Mouse (Mus musculus) lung, adult 2 months (tissue): ENCODE measurements around the gene Tbce.

Experiments
- CTCF ChIP-seq: fragments of 200-500 bp; IDR thresholded peaks from 2 replicates; pipeline ENCODE4 v1.5.1; 2011; ENCODE audit warnings: mild to moderate bottlenecking, low read length, control low read depth; ENCODE audit not compliant: insufficient read depth
- POLR2A ChIP-seq: fragments of 200-500 bp; IDR thresholded peaks from 2 replicates; pipeline ENCODE4 v1.6.1; 2011; ENCODE audit warnings: low read depth, mild to moderate bottlenecking, control low read depth, low read length, borderline replicate concordance; ENCODE audit errors: extremely low read depth

DNA sequence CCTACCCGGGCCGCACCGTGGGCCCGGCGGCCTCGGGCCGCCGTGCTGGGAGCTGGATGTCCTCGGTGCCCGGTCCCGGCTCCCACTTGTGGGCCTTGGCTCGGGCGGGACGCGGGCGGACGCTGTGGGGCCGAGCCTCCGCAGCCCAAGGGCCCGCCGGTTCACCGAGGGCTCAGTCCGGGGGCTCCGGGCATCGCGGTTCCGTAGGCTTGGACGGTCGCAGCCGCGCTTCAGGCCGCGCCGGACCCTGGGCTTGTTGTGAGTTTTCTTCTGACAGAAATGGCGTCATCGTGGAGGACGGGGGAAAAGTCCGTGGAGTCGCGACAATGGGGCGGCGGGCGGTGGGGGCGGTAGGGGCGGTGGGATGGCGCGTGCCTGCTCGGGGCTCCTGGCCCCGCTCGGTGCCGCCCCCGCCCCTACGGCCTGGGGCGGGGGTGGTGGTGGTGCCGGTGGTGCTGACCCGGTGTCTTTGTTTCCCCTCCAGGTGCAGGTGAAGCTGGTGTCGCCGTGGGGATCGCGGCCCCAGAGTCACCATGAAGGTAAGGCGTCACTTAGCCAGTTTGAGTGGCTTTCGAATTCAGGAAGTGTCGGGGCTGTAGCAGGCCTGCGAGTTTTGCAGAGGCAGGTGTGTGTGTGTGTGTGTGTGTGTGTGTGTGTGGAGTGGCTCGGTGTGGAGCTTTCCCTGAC lies 25.0 kb upstream of the Tbce start:
- no peak for TF ChIP-seq CTCF
- TF ChIP-seq POLR2A = no peak
